Mouse (Mus musculus) urinary bladder, postnatal 36 days (tissue): ENCODE results near the gene Cyp2t4.
A peak's percentile ranks its signal among the peaks of the same experiment; 100 is the strongest.

Experiments
- DNase-seq, 2 experiments: peaks; one replicate each; pipeline ENCODE4 v3.0.0; 2022; ENCODE audit warnings: low spot score in 2 of 2, mixed read lengths in 1 of 2

Gene Cyp2t4

GRCm38 (mm10) chr7:27153205-27153764, at the start of gene Cyp2t4:
Cyp2t4 (plus strand) TSS chr7:27153714.
- DNase-seq: peak in 1 of 2 experiments; percentile 43

- DNase-seq: no peak
Measured at GRCm38 (mm10) chr7:27104882-27105281, 48.6 kb upstream of the Cyp2t4 start.

GRCm38 (mm10) chr7:27110327-27110726, 43.2 kb upstream of the Cyp2t4 start:
- DNase-seq: no peak

GRCm38 (mm10) chr7:27111038-27111437, 42.5 kb upstream of the Cyp2t4 start:
- no peak for DNase-seq

- DNase-seq: no peak
Measured at GRCm38 (mm10) chr7:27111987-27112386, 41.5 kb upstream of the Cyp2t4 start.

- peak in 1 of 2 experiments; percentile 63 for DNase-seq
Measured at GRCm38 (mm10) chr7:27118033-27118511, 35.4 kb upstream of the Cyp2t4 start.

- DNase-seq: no peak
Measured at GRCm38 (mm10) chr7:27119676-27120075, 33.8 kb upstream of the Cyp2t4 start, which contains the start of gene Cyp2f2. Cyp2f2 (plus strand) TSS chr7:27119909.

GRCm38 (mm10) chr7:27124305-27124832, 29.1 kb upstream of the Cyp2t4 start:
- no peak for DNase-seq

- DNase-seq: no peak
Measured at GRCm38 (mm10) chr7:27124969-27125368, 28.5 kb upstream of the Cyp2t4 start.

GRCm38 (mm10) chr7:27128162-27128561, 25.4 kb upstream of the Cyp2t4 start:
- peak; percentile 32 to 66 for DNase-seq

GRCm38 (mm10) chr7:27128946-27129345, 24.6 kb upstream of the Cyp2t4 start:
- no peak for DNase-seq

- DNase-seq: no peak
Measured at GRCm38 (mm10) chr7:27129811-27130210, 23.7 kb upstream of the Cyp2t4 start.

- no peak for DNase-seq
Measured at GRCm38 (mm10) chr7:27130521-27131370, 22.8 kb upstream of the Cyp2t4 start.

GRCm38 (mm10) chr7:27131387-27131786, 22.1 kb upstream of the Cyp2t4 start:
- DNase-seq: no peak

- DNase-seq: peak in 1 of 2 experiments; percentile 53
Measured at GRCm38 (mm10) chr7:27132588-27132987, 20.9 kb upstream of the Cyp2t4 start.

GRCm38 (mm10) chr7:27133156-27133555, 20.4 kb upstream of the Cyp2t4 start:
- DNase-seq: no peak

- DNase-seq: no peak
Measured at GRCm38 (mm10) chr7:27133757-27134156, 19.8 kb upstream of the Cyp2t4 start.

- DNase-seq: no peak
Measured at GRCm38 (mm10) chr7:27136410-27136996, 17.0 kb upstream of the Cyp2t4 start.

- no peak for DNase-seq
Measured at GRCm38 (mm10) chr7:27156005-27156404, 2.5 kb downstream of the Cyp2t4 start.

- no peak for DNase-seq
Measured at GRCm38 (mm10) chr7:27158171-27158570, 4.7 kb downstream of the Cyp2t4 start.

GRCm38 (mm10) chr7:27159256-27159655, 5.7 kb downstream of the Cyp2t4 start:
- no peak for DNase-seq

- peak; percentile 74 to 84 for DNase-seq
Measured at GRCm38 (mm10) chr7:27159882-27160281, 6.4 kb downstream of the Cyp2t4 start.
